Mouse (Mus musculus): ENCODE data around the gene Pard3b. TPM values are rescaled to one million over a fixed set of nuclear protein-coding genes. Genes with fewer than 3 reads are reported as not detected.

Gene Pard3b
- polyA plus RNA-seq, 1 experiment, result 0.69 TPM

DNA sequence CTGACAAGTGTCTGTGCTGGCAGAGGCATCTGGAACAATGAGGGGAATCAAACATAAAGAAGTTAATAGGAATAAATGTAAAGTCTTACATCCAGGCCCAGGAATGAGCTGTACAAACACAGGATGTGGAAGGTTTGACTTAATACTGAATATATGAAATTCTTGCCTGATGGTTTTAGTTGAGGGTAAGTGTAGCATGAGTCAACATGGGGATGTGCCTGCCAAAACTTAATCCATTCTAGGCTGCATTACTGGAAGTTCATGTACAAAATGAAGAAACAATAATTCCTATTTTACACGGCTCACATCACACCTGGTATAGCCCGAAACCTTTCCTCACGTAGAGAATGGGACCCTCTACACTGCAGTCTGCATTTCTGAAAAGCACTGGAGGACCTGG, 805.8 kb downstream of the Pard3b start:
- WGBS, result 92% methylated on average over 3 of the region's 3 CpGs

DNA sequence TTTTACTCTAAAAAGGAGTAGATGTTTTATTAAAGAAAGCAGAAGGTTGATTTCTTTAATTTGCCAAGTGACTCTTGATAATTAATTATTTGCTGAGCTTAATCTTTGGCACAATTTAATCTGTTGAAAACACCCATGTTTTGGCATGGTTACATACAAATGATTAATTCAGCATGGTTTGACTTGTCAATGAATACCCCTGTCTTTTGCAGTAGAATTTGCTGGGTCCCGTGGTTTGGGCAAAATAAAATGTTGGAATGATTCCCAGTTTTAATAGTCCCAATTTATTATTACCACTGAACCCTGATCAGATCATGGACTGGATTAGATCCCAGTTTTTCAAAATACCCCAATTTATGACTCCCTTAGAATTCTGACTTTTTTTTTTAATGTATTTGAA, 808.2 kb downstream of the Pard3b start:
- no peak for TF ChIP-seq POLR2A (IDR thresholded peaks at IDR 0.05; ENCODE audit: low read depth, low read length)
- TF ChIP-seq CTCF (IDR thresholded peaks at IDR 0.05; ENCODE audit: extremely low read depth, insufficient read depth, insufficient read length, insufficient replicate concordance), result no peak
- no peak for DNase-seq (ENCODE audit: low read depth in 1 of 2, low spot score in 2 of 2)

More for the DNA sequence above, 805.8 kb downstream of the Pard3b start:
- TF ChIP-seq POLR2A (IDR thresholded peaks at IDR 0.05; ENCODE audit: low read depth, low read length), result no peak
- no peak for TF ChIP-seq CTCF (IDR thresholded peaks at IDR 0.05; ENCODE audit: extremely low read depth, insufficient read depth, insufficient read length, insufficient replicate concordance)
- DNase-seq (ENCODE audit: low read depth in 1 of 2, low spot score in 2 of 2), result no peak
- no peaks in the 10 kb centered on the region for H3K36me3 ChIP-seq (ENCODE audit: control insufficient read depth, insufficient read depth, low read length)
- no peak overlapping the region for H3K4me3 ChIP-seq (ENCODE audit: extremely low read depth, insufficient read depth, insufficient read length)
- H3K4me1 ChIP-seq (ENCODE audit: control insufficient read depth, insufficient read depth, insufficient read length), result no peaks in the 10 kb centered on the region
- no peaks in the 10 kb centered on the region for H3K27me3 ChIP-seq (ENCODE audit: control insufficient read depth, insufficient read depth, low read length)
- no peak overlapping the region for H3K27ac ChIP-seq (ENCODE audit: insufficient read depth, low read length)

DNA sequence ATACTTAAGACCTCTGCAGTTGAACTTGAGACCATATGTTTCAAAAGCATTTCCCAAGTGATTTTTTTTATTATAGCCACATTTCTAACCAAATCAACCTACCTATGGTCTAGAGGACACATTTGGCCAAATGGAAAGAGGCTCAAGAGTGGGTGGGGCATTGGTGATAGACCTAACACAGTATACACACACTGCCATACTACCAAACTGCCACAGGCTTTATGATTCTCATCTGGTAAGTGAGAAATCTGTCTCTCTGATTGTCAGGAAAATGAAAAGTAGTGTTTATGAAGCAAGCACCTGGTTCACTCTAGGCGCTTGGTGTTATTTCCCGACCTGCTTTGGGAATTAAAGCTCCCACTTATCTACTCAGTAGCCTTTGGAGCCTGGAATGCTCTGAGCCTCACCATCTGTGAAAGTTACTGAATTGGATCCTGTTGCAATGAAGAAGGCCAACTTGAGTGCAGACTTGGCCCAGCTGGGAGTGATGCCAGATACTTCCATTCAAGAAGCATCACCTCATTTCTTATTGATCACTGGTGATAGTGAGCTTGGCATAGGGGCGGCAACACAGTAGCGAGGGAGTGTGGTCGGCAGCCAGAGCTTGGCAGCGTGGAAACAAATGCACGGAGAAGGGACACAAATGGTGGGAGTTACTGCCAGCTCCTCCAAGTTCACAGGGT, 810.7 kb downstream of the Pard3b start:
- H3K4me1 ChIP-seq (ENCODE audit: control insufficient read depth, insufficient read depth, insufficient read length), result no peaks in the 10 kb centered on the region
- no peak overlapping the region for H3K27ac ChIP-seq (ENCODE audit: insufficient read depth, low read length)
- DNase-seq (ENCODE audit: low read depth in 1 of 2, low spot score in 2 of 2), result no peak
- no peak for TF ChIP-seq CTCF (IDR thresholded peaks at IDR 0.05; ENCODE audit: extremely low read depth, insufficient read depth, insufficient read length, insufficient replicate concordance)
- no peaks in the 10 kb centered on the region for H3K36me3 ChIP-seq (ENCODE audit: control insufficient read depth, insufficient read depth, low read length)
- H3K4me3 ChIP-seq (ENCODE audit: extremely low read depth, insufficient read depth, insufficient read length), result no peak overlapping the region
- 46% methylated on average over 7 of the region's 7 CpGs for WGBS
- H3K27me3 ChIP-seq (ENCODE audit: control insufficient read depth, insufficient read depth, low read length), result no peaks in the 10 kb centered on the region

More for the DNA sequence above, 808.2 kb downstream of the Pard3b start:
- Histone ChIP-seq H3K27me3 (ENCODE audit: control insufficient read depth, insufficient read depth, low read length) (no peaks in the 10 kb centered on the region), H3K4me3 (ENCODE audit: extremely low read depth, insufficient read depth, insufficient read length) (no peak overlapping the region), H3K4me1 (ENCODE audit: control insufficient read depth, insufficient read depth, insufficient read length) (no peaks in the 10 kb centered on the region), H3K36me3 (ENCODE audit: control insufficient read depth, insufficient read depth, low read length) (no peaks in the 10 kb centered on the region), H3K27ac (ENCODE audit: insufficient read depth, low read length) (no peak overlapping the region)
- 75% methylated on average over 1 of the region's 1 CpGs for WGBS

DNA sequence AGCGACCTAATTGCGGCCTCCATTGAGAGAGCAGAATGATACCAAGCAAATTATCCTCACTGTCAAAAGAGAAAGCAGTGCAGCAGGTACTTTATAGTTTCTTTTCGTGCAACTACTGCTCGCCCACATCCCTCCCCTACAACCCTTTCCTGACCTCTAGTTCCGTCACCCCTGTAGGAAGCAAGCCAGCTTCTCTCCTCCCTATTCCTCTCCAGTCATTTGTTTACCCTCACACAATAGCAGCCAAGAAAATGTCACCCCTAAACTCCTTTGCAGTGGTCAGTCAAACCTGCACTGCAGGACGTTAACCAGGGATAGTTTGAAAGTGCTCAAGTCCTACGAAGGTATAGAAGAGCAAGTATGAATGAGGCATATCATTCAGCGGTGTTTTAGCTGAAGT, 826.9 kb downstream of the Pard3b start:
- no peak for TF ChIP-seq CTCF (IDR thresholded peaks at IDR 0.05; ENCODE audit: extremely low read depth, insufficient read depth, insufficient read length, insufficient replicate concordance)
- TF ChIP-seq POLR2A (IDR thresholded peaks at IDR 0.05; ENCODE audit: low read depth, low read length), result no peak
- Histone ChIP-seq H3K27ac (ENCODE audit: insufficient read depth, low read length) (no peak overlapping the region), H3K36me3 (ENCODE audit: control insufficient read depth, insufficient read depth, low read length) (no peaks in the 10 kb centered on the region), H3K27me3 (ENCODE audit: control insufficient read depth, insufficient read depth, low read length) (no peaks in the 10 kb centered on the region), H3K4me3 (ENCODE audit: extremely low read depth, insufficient read depth, insufficient read length) (no peak overlapping the region), H3K4me1 (ENCODE audit: control insufficient read depth, insufficient read depth, insufficient read length) (no peaks in the 10 kb centered on the region)
- whole genome bisulfite sequencing, result 83% methylated on average over 8 of the region's 8 CpGs
- no peak for DNase-seq (ENCODE audit: low read depth in 1 of 2, low spot score in 2 of 2)

DNA sequence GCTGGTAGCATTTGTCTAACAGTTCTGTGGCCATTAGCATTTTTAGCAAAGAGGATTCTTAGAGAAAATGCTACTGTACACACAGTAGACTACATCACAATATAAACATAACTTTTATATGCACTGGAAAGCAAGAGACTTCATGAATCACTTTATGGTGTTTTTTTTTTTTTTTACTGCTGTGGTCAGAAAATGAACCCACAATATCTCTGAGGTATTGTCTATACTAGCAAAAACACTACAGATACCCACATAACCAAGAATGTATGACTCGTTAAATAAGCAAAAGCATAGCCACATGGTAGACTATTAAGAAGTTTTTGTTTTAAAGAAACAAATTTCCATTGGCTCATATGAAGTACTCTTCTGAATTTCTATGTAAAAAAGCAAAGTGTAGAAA, 827.9 kb downstream of the Pard3b start:
- Histone ChIP-seq H3K4me3 (ENCODE audit: extremely low read depth, insufficient read depth, insufficient read length) (no peak overlapping the region), H3K27ac (ENCODE audit: insufficient read depth, low read length) (no peak overlapping the region), H3K27me3 (ENCODE audit: control insufficient read depth, insufficient read depth, low read length) (no peaks in the 10 kb centered on the region), H3K36me3 (ENCODE audit: control insufficient read depth, insufficient read depth, low read length) (no peaks in the 10 kb centered on the region), H3K4me1 (ENCODE audit: control insufficient read depth, insufficient read depth, insufficient read length) (no peaks in the 10 kb centered on the region)
- TF ChIP-seq CTCF (IDR thresholded peaks at IDR 0.05; ENCODE audit: extremely low read depth, insufficient read depth, insufficient read length, insufficient replicate concordance) (no peak), POLR2A (IDR thresholded peaks at IDR 0.05; ENCODE audit: low read depth, low read length) (no peak)
- 79% methylated on average over 1 of the region's 1 CpGs for WGBS
- no peak for DNase-seq (ENCODE audit: low read depth in 1 of 2, low spot score in 2 of 2)

DNA sequence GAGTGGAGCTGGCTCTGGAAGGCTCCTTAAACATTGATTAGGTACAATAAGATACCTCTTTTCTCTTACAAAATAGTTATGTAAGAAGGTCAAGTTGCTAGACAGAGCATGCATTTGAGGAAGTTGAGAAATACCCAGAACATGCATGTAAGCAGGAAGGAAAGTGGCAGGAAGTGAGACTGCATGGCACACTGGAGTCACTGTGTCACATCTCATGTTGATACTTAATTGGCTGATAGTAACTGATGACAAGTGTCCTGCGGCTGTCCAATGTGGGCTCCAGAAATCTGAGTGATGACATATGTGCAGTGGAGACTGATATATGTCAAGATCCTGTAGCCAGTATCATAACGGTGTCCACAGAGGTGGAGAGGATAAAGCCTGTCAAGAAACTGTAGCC, 844.4 kb downstream of the Pard3b start:
- TF ChIP-seq POLR2A (IDR thresholded peaks at IDR 0.05; ENCODE audit: low read depth, low read length) (no peak), CTCF (IDR thresholded peaks at IDR 0.05; ENCODE audit: extremely low read depth, insufficient read depth, insufficient read length, insufficient replicate concordance) (no peak)
- Histone ChIP-seq H3K27me3 (ENCODE audit: control insufficient read depth, insufficient read depth, low read length) (no peaks in the 10 kb centered on the region), H3K36me3 (ENCODE audit: control insufficient read depth, insufficient read depth, low read length) (no peaks in the 10 kb centered on the region), H3K4me3 (ENCODE audit: extremely low read depth, insufficient read depth, insufficient read length) (no peak overlapping the region), H3K27ac (ENCODE audit: insufficient read depth, low read length) (no peak overlapping the region), H3K4me1 (ENCODE audit: control insufficient read depth, insufficient read depth, insufficient read length) (no peaks in the 10 kb centered on the region)
- WGBS, result 38% methylated on average over 2 of the region's 2 CpGs
- DNase-seq (ENCODE audit: low read depth in 1 of 2, low spot score in 2 of 2), result peak; percentile 13 to 28

DNA sequence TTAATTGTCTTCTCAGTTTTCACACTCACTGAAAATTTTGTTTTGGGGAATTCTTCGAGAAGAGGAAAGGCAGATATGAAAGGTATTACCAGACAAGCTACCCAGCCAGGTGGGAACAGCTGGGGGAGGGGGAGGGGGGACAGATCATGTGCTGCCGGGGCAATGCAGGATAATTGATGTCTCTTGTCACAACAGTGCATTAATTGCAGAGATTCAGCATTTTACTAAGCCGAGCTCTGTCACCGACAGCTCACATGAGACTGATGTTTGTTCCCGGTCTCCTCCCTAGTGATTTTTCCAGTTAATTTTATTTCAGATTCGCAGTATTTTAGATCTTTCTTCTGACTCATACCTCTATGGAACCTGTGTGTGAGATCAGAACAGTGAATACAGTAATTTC, 850.2 kb downstream of the Pard3b start:
- no peak for TF ChIP-seq CTCF (IDR thresholded peaks at IDR 0.05; ENCODE audit: extremely low read depth, insufficient read depth, insufficient read length, insufficient replicate concordance)
- TF ChIP-seq POLR2A (IDR thresholded peaks at IDR 0.05; ENCODE audit: low read depth, low read length), result no peak
- 86% methylated on average over 6 of the region's 6 CpGs for WGBS

More for the DNA sequence above, 850.2 kb downstream of the Pard3b start:
- no peak overlapping the region for H3K27ac ChIP-seq (ENCODE audit: insufficient read depth, low read length)
- no peaks in the 10 kb centered on the region for H3K36me3 ChIP-seq (ENCODE audit: control insufficient read depth, insufficient read depth, low read length)
- no peaks in the 10 kb centered on the region for H3K4me1 ChIP-seq (ENCODE audit: control insufficient read depth, insufficient read depth, insufficient read length)
- DNase-seq (ENCODE audit: low read depth in 1 of 2, low spot score in 2 of 2), result no peak
- H3K27me3 ChIP-seq (ENCODE audit: control insufficient read depth, insufficient read depth, low read length), result no peaks in the 10 kb centered on the region
- no peak overlapping the region for H3K4me3 ChIP-seq (ENCODE audit: extremely low read depth, insufficient read depth, insufficient read length)

Data from spleen, adult 2 months (tissue).